Mouse (Mus musculus): Measurements from ENCODE around the gene Casp2.
A peak's percentile ranks its signal among the peaks of the same experiment; 100 is the strongest.

The Casp2 gene

GRCm38 (mm10) chr6:42264626-42265312, at the start of gene Casp2:
Gene Casp2 (plus strand): TSS chr6:42264985.
- peak; percentile 98 for DNase-seq (ENCODE audit: low spot score)

- DNase-seq (ENCODE audit: low spot score), result no peak
Measured at GRCm38 (mm10) chr6:42215028-42215427, 49.8 kb upstream of the Casp2 start, which contains the start of gene Tas2r144. Gene Tas2r144 (plus strand): TSS chr6:42215328.

- no peak for DNase-seq (ENCODE audit: low spot score)
Measured at GRCm38 (mm10) chr6:42222286-42222685, 42.5 kb upstream of the Casp2 start.

GRCm38 (mm10) chr6:42225046-42225445, 39.7 kb upstream of the Casp2 start:
- DNase-seq (ENCODE audit: low spot score), result no peak

- DNase-seq (ENCODE audit: low spot score), result peak; percentile 88
Measured at GRCm38 (mm10) chr6:42227240-42228101, 37.3 kb upstream of the Casp2 start.

GRCm38 (mm10) chr6:42229610-42230009, 35.2 kb upstream of the Casp2 start:
- DNase-seq (ENCODE audit: low spot score), result no peak

GRCm38 (mm10) chr6:42231191-42231590, 33.6 kb upstream of the Casp2 start:
- DNase-seq (ENCODE audit: low spot score), result no peak

- no peak for DNase-seq (ENCODE audit: low spot score)
Measured at GRCm38 (mm10) chr6:42237276-42237805, 27.4 kb upstream of the Casp2 start.

- DNase-seq (ENCODE audit: low spot score), result peak; percentile 22
Measured at GRCm38 (mm10) chr6:42241311-42242045, 23.3 kb upstream of the Casp2 start.

GRCm38 (mm10) chr6:42245711-42246353, 19.0 kb upstream of the Casp2 start, which contains the start of gene Gstk1:
Gene Gstk1 (plus strand): TSS chr6:42245935.
- peak; percentile 87 for DNase-seq (ENCODE audit: low spot score)

- DNase-seq (ENCODE audit: low spot score), result peak; percentile 18
Measured at GRCm38 (mm10) chr6:42247173-42247572, 17.6 kb upstream of the Casp2 start.

GRCm38 (mm10) chr6:42247981-42248380, 16.8 kb upstream of the Casp2 start:
- no peak for DNase-seq (ENCODE audit: low spot score)

GRCm38 (mm10) chr6:42251791-42252190, 13.0 kb upstream of the Casp2 start:
- no peak for DNase-seq (ENCODE audit: low spot score)

GRCm38 (mm10) chr6:42253103-42253502, 11.7 kb upstream of the Casp2 start:
- no peak for DNase-seq (ENCODE audit: low spot score)

- peak; percentile 79 for DNase-seq (ENCODE audit: low spot score)
Measured at GRCm38 (mm10) chr6:42257303-42257863, 7.4 kb upstream of the Casp2 start.

GRCm38 (mm10) chr6:42260430-42260829, 4.4 kb upstream of the Casp2 start:
- DNase-seq (ENCODE audit: low spot score), result no peak

GRCm38 (mm10) chr6:42261524-42262170, 3.1 kb upstream of the Casp2 start, which contains the start of gene Tmem139:
Gene Tmem139 (plus strand): TSS chr6:42261970.
- no peak for DNase-seq (ENCODE audit: low spot score)

- DNase-seq (ENCODE audit: low spot score), result peak; percentile 60
Measured at GRCm38 (mm10) chr6:42265391-42266330, 876 bp downstream of the Casp2 start.

- DNase-seq (ENCODE audit: low spot score), result no peak
Measured at GRCm38 (mm10) chr6:42270817-42271216, 6.0 kb downstream of the Casp2 start.
